Mouse (Mus musculus): ENCODE measurements around the gene Arpc5l. TPM values are rescaled to one million over a fixed set of nuclear protein-coding genes. Genes with fewer than 3 reads are reported as not detected.

Gene Arpc5l
- 10 to 100 TPM; 28.4 to 33.9 TPM for total RNA-seq (2023)

DNA sequence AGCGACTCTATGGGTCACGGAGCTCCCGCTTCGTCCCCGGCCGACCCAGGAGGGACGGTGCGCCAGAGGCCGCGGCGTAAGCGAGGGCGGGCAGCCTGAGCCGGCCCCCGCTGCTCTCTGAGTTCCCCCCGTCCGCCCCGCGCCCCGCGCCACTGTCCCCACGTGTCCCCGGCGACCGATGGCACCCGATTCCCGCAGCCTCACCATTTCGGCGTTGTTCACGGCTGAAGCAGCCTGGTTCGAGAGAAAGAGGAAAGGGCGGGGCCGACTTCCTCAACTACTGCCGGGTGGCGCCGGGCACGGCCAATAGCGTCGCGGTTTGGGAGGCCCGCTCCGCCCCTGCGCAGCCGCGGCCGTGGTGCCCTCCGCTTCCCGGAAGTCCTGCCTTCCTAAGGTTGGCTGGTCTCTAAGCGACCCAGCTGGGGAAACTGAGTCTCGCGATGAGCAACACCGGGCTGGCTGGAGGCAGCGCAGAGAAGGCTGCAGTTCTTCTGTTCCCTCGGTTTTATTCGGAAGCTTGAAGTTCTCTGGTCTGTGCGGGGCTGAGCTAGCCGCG is at the start of gene Arpc5l:
Arpc5l (plus strand) TSS at position 469 of the 556 bp plus-strand sequence.

DNA sequence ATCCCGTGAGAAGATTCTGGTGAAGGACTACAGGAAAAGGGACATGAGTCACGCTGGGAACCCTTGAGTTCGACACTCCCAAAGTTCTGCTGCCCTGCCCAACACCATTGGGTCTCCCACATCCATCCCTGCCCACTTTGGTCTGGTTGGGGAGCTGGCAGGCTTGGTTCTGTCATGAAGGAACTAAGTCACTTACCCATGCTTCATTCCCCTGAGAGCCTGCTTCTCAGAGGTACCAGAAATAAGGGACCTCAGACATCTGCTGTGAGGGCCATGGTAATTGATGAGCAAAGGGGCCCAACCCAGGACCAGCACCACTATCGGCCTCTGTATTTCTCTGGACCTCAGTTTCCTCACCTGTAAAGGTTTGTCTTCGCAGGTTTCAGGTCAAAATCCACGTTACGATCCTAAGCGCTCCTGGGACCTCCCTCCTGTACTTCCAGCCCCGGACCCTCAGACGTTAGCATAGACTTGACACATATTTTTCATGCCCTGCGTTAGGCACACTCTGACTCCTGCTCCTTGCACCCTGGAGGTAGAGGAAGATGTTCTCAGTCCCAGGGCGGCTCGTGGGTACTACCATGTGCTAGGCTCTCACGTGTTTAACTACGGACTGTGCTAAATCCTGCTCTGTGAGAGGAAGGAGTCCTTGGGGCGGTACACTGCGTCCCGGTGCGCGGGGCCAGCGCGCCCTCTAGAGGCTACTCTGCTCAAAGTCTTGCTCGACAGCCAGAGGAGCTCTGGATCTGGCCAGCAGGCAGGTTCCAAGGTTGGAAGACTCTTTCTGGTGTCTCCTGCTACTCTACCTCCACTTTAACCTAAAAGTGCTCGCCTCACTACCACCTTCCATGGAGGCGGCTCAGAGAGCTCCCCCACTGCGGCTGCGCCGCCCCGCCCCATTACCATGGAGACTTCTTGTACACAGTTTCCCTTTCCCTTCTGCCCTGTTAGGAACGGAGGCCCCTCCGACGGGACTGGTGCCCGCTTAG is 7.5 kb upstream of the Arpc5l start, which contains the start of gene Wdr38:
Wdr38 (plus strand) TSS at position 91 of the 989 bp plus-strand sequence.

DNA sequence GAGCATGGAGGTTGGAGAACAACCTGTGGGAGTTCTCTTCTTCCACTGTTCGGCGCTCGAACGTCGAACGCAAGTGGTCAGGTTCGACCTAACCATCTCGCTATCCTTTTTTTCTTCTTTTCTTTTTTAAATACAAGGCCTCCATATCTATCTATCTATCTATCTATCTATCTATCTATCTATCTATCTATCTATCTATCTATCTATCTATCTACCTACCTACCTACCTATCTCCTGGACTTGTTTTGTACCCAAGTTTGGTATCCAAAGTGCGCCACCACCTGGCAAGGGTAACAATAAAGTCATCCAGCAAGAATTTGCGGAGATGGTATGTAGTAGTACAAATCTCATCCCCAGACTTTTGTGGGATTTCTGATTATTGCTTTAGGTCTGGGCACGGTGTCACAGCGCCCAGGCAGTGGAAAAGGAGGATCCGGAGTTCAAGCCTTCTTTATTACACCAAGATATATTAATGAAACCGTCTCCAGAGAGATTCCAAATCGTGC is 479 bp downstream of the Arpc5l start, which contains the start of gene Rpl35:
Rpl35 (minus strand) TSS at position 51 of the 506 bp plus-strand sequence.

Other genes with a start within 250 kb of the Arpc5l start
- gene Nr6a1, start 77.7 kb upstream of the Arpc5l start, total RNA-seq (2023), result 1 to 10 TPM in 1 of 2 experiments, under 1 TPM in 1; 0.75 to 1.3 TPM
- under 1 TPM in 1 of 2 experiments, not detected in 1; 0.09 TPM for gene Olfml2a, start 73.4 kb upstream of the Arpc5l start, total RNA-seq (2023)
- gene Wdr38, start 7.9 kb upstream of the Arpc5l start, total RNA-seq (2023), result under 1 TPM; 0.18 to 0.24 TPM
- 100 to 1,000 TPM; 260 to 308 TPM for gene Rpl35, start 276 bp downstream of the Arpc5l start, total RNA-seq (2023)
- 10 to 100 TPM; 13.2 to 13.8 TPM for gene Golga1, start 60.2 kb downstream of the Arpc5l start, total RNA-seq (2023)
- 10 to 100 TPM in 1 of 2 experiments, 1 to 10 TPM in 1; 9.9 to 12.6 TPM for gene Scai, start 185.4 kb downstream of the Arpc5l start, total RNA-seq (2023)
- gene Ppp6c, start 221.1 kb downstream of the Arpc5l start, total RNA-seq (2023), result 10 to 100 TPM; 61.5 to 68.4 TPM

All from neutrophil, adult 59 days (primary cell).